Mouse (Mus musculus) natural killer cell, adult 2 months (primary cell): Measurements from ENCODE around the gene 1700008P02Rik.
"Not testable (repeated sequence)": the region's sequence is repeated elsewhere in the genome, so short reads cannot be mapped to it uniquely, and the experiment has no call there.

ENCODE experiments used
- DNase-seq, 2 experiments: peaks; one replicate each; pipeline ENCODE4 v3.0.0; 2022; ENCODE audit warnings: low spot score in 2 of 2

Gene 1700008P02Rik

DNA sequence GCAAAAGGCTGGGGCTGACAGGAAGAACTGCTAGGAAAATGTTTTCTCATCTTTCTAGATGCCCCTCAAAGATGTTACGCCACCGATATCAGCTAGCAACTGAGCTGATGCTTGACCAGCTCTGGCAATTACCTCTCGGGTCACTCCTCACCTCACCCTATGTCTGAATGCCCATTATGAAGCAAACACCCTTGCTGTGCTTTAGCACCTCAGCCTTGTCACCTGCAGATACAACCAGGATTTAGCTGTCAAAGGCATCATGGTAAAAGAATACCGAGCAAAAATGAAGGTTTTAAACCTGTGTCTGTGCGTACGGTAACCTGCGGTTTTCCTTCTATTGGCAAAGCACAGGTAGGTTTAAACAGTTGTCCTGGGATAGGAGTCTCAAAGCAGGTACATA, at the start of gene 1700008P02Rik:
Gene 1700008P02Rik, minus strand, starts transcription at position 101 of the 400 bp plus-strand sequence.
- DNase-seq, result no peak

- no peak for DNase-seq
Observed at GRCm38 (mm10) chr3:6649411-6649810, 29.2 kb upstream of the 1700008P02Rik start.

GRCm38 (mm10) chr3:6638151-6638550, 17.9 kb upstream of the 1700008P02Rik start:
- DNase-seq, result not testable (repeated sequence)

DNA sequence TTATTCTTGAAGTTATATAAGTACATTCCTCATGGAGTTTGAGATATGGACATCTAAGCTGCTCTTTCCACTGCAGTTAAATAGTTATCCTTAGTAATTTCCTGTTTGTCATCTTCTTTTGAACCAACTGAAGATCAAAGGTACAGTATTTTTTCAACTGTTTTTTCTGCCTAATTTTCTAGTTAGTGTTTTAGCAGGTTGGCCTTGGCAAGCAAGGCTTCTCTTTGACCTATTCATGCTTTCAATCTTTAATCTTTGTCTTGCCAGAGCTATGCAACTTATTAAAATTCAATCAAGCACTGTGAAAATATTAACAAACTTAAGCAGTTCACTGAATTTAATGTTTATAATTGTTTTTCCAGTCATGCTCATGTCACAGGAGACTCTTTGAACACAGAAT, 14.0 kb upstream of the 1700008P02Rik start:
- no peak for DNase-seq

- no peak for DNase-seq
Observed at GRCm38 (mm10) chr3:6617881-6618280, 2.4 kb downstream of the 1700008P02Rik start.
